Mouse (Mus musculus) embryo, embryonic 10 days (tissue): ENCODE data around the gene Extl1.
"Not testable (repeated sequence)": the region's sequence is repeated elsewhere in the genome, so short reads cannot be mapped to it uniquely, and the experiment has no call there.

Experiments used
- DNase-seq: peaks from one replicate; pipeline ENCODE4 v3.0.0-alpha.2; 2015; ENCODE audit warnings: low spot score

Gene Extl1

DNA sequence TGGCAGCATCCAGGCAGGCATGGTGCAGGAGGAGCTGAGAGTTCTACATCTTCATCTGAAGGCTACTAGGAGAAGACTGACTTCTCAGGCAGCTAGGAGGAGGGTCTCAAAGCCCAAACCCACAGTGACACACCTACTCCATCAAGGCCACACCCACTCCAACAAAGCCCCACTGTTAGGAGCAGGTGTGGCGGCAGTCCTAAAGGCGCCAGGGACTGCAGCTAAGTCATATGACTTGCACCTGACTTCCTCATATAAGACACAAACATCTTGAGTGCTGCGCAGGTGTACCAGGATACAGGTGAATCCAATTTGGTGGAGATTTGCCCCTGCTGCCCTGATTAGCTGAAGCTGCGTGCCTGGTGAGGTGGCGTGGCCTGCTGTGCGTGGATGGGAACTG is at the start of gene Extl1:
Gene Extl1 (minus strand): TSS at position 101 of the 400 bp plus-strand sequence.
- DNase-seq: not testable (repeated sequence)

DNA sequence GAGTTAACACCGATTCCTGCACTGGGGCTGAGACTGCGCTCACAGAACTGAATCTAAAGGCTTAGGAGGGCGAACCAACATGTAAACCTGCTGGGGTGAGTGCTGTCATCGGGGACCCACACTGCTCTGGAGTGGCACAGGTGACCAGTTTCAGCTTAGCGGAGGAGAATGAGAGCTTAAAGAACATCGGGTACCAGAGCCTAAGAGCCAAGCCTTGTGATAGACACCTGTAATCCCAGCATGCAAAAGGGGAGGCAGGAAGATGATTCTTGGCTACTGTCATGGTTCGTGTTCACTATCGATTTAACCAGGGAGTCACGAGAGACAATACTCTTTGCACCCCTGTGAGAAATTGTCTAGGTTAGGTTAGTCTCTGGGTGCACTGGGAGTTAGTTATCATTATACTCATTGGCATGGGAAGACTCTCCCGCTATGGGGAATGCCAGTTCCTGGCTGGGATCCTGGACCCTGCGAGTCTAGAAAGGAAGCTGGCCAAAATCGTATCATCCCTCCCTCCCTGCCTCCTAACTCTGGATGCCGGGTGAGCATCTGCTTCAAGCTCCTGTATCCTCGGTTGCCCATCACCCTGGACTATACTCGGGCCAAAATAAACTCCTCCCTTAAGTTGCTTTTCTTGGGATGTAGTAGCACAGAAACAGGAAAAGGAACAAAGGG is 49.2 kb upstream of the Extl1 start:
- DNase-seq: no peak

DNA sequence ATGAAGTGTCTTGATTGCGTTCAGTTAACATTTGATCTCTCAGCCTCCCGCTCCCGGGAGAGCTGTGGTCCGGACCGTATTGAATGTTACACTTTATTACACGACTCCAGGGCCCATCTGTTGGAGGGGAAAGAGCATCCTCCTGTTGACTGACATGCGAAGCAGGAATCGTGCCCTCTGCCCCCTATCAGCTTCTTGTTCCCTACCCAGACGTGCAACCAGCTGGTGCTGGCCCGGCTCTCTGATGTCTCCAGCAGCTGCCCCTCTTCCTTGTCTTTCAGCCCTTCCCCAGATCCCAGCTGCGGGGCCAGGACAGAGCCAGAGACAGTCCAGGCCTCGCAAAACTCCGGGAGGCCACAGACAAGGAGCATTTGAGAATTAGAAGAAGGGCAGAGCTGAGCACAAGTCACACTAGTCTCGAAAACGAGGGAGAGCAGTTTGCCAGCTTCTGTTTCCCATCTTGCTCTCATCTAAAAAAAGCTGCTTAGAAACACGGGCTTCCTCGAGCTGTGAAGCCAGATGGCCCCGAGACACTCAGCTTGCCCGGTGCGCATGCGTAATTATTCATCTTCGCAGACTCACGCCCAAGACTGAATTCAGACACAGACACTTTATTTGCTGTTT is 46.8 kb upstream of the Extl1 start:
- peak; percentile 74 for DNase-seq

DNA sequence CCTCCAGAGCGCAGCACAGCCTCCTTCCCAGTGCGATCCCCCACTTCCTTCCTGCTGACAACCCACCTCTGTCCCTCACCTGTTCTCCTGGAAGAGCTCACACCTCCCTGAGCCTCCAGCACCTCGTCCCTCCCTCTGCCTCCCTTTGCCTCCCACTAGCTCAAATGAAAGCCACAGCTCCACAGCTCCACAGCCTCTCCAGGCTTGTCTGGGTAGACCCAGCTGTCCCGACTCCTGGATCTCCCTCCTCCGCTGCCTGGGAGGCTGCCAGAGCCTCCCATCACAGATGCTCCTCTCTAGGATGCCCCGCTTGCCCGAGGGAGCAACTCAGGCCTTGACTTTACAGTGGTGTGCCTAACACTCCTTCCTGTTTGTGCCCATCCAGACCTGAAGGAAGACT is 41.4 kb upstream of the Extl1 start:
- DNase-seq: no peak

DNA sequence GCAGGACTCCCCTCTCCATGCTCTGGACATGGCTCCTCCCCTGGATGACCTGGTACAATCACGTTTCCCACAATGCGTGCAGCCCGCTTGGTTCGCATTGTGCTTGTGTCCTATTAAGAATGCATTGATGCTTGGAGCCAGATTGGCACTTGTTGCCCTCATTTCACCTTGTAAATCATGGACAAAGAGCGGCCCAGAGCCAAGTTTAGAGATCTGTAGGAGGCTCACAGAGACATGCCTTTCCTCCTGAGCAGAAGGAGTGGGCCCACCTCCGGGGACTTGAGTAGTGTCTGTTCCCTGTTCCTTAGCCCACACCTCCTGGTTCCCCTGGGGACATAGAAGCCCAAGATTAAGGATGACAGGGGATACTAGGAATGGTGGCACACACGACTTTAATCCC is 40.3 kb upstream of the Extl1 start:
- no peak for DNase-seq

DNA sequence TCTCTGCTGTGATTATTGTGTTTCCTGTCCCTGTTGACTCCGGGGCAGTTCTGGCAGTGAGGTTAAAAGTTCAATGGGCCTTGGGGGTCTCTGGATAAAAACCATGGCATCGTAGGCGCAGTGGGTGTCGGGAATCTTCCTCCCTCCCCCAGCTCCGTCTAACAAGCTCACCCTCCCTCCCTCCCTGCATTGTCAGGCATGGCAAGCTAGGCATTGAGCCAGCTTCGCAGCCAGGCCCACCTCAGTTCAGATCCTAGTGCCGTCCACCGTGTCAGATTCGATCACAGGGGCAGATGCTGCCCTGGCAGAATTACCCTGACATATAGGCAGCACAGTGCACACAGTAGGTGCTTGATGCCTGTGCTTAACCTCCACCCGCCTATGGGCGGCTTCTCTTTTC is 38.3 kb upstream of the Extl1 start:
- no peak for DNase-seq

DNA sequence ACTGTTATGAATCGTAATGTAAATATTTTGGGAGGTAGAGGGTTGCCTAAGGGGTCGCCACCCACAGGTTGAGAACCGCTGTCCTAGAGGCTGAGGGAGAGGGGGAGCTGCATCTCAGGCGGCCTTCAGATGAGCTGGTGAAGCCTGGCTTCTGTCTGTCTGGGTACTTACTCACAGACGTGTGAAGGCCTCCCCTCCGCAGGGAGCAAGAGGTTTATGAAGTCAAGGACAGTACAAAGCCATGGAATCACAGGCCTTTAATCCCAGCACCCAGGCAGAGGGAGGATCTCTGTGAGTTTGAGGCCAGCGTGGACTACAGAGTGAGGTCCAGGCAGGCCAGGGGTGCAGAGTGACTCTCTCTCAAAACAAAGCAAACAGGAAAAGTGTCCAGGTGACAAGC is 33.5 kb upstream of the Extl1 start:
- DNase-seq: no peak

DNA sequence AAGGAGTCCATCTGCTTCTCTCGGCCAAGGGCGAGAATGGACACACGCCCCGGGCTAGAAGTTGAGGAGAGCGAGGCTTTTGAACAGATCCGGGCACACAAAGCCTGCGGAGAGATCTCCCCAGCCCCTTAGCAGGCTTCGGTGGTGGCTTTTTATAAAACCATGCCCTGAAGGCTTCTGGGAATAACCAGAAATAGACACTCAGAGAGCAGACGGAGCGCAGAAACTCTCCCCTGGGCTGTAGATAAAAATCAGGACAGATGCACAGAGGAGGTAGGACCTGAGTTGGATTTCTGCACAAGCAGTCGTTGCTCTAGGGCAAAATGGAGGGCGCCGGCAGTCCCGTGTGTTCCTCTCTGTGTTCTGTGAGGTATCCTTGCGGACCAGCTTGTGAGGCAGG is 33.0 kb upstream of the Extl1 start:
- no peak for DNase-seq

DNA sequence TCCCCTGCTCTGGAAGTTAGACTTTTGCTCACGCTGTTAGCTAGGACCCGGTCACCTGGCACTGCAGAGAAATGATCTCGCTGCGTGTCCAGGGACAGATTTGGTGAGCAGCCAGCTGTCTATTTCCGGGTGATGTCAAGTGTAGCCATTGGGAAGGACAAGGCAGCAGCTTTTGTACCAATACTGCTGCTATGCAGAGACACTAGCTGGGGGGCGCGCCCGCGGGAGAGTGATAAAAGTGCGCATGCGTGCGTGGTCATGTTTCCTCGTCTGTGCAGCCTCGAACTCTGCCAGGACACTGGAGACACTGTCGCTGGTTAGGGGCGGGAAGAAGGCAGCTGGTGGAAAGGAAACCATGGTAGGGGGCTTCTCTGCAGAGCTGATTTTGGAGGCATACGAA is 32.5 kb upstream of the Extl1 start:
- no peak for DNase-seq

DNA sequence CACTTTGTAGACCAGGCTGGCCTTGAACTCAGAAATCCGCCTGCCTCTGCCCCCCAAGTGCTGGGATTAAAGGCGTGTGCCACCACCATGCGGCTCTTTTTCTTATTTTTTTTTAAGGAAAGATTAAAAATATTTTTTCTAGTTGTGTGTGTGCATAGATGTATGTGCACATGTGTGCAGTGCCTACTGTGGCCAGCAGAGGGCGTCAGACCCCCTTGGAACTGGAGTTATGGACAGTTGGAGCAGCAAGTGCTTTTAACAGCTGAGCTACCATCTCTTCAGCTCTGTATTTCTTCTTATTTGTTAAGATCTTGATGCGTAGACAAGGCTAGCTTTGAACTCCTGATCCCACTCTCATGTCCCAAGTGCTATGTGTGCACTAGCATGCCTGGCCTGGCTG is 25.6 kb upstream of the Extl1 start:
- DNase-seq: no peak

DNA sequence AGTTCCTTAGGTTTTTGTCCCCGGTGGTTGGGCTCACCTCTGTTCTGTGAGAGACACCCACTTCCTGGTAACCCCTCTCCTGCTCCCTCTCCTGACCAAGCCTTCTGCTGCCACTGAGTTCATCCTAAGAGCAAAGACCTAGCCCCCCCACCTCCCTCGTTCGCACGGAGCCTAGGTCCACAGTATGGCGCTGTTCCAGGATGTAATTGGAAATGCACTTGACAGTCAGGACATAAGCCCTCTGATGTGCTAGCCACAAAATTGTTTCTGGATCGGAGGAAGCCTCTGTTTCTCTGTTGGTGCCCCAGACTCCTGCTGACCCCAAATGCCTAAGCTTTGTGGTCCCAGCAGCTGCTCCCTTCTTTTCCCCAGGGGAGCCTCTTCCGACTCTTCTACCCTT is 20.1 kb upstream of the Extl1 start:
- DNase-seq: no peak

DNA sequence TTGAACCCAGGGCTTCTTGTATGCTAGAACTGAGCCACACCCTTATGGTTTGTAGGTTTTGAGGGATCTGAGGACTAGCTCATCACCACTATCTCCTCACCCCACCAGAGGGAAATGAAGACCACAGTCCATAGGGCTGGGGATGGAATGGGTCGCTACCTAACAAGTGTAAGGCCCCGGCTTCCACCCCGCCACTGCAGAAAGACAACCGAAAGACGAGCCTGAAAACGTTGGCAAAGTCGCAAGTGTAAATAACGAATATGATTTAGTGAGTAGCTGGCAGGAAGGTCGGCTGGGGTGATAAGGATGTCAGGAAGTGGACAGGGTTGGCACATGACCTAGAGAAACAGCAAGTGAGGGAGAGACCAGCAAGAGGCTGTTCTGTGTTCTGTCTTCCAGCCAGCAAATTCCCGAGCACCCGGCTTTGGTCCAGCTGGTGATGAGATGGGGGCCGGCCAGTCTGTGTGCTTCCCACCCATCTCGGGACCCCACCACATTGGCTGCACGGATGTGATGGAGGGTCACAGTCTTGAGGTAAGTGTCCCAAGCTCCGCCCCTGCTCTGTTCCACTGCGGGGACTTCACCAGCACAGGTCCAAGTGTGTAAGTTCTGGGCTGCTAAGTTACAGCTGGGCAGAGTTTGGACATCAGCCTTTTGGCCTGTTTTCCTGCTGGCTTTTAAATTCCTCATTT is 19.1 kb upstream of the Extl1 start:
- no peak for DNase-seq

DNA sequence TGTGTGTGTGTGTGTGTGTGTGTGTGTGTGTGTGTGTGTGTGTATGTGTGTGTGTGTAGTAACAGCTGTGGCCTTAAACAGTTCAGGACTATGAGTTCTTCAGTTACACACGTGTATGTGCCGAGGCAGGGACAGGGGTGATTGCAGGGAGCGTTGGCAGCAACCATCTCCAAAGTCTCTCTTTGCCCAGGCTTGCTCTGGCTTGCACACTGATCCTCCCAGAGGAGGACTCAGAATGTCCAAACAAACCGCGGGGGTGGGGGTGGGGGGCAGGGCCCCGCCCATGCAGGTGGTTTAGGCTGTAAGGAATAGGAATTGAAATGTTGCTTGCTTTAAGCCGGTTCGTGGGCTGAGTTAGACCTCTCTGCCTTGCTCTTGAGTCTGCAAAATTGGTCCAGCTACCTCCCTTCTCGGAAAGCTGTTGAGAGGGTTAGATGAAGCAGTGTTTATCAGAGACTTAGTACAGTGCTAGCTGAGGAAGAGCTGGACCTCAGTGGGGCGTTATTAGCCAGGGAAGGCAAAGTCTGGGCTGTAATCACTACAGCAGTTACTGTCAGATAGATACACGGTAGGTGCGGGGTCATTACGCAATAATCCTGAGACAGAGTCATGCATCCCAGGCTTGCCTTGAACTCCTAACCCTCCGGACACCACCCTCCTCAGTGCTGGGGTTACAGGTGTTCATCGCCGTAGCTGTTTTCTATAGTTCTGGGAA is 18.4 kb upstream of the Extl1 start:
- no peak for DNase-seq

DNA sequence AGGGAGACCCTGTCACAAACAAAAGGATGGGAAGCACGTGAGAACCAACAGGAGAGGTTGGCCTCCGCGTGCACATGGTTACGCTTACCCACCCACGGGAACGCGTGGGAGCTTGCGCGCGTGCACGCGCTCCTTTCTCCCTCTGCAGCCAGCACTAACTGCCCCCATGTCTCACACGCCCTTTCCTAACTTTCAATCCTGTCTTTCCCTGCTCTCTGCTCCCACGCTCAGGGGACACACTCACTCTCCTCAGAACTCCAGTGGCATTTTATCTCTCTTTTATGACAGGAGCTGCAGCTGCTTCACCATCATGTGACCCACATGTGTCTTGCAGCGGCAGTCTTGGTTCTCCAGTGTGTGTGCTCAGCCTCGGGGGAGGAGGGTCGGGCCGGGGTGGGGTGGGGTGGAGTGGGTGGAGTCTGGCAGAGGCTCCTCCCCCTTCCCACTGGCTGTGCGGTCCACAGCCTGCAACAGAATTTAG is 17.6 kb upstream of the Extl1 start:
- peak; percentile 60 for DNase-seq

DNA sequence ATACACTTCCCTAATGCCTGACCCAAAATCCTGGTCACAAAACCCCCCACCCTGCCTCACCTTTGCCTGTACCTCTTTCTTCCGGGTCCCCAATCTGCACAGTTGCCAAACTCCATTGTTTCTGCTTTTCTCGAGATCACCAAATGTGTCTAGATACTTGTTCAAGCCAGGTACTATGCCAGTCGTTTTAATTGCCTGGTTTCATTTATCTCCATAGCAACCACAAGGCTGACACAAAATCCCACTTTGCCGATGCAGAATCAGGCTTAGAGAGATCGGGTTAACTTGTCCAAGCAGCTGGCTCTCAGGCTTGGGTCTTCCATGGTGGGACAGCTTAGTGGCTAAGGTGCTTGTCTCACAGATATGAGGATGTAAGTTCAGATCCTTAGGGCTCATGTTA is 16.6 kb upstream of the Extl1 start:
- no peak for DNase-seq

DNA sequence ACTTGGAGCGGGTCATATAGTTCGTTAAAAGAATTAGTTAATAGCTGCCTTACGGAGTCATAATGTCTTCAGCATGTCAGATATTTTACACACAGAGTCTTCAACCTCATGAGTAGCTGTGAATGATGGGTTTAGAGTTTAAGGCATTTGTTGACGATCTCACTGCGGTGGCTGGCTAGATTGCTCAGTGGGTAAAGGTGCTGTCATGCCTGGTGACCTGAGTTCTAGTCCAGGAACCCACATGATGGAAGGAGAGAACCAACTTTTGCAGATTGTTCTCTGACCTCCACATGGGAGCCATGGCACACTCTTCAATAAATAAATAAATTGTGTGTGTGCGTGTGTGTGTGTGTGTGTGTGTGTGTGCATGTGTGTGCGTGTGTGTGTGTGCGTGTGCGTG is 14.1 kb upstream of the Extl1 start:
- DNase-seq: no peak

DNA sequence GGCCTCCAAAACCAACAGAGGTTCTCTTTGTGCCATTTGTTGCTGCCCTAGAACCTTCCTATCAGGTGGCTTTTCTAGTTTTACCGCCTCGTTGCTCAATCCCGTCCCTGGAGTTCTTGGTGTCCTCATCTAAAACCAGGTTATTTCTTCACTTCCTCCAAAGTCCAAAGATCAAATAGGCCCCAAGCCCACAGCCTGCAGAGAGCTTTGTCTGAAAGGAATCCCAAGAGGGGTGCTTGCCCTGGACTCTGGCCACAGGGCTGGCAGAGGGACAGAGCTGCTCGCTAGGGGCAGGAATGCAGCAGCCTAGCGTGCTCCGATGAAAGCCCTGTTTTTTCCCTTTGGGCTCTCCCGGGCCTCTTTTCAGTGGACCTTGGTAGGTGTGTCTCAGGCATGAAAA is 13.5 kb upstream of the Extl1 start:
- DNase-seq: no peak

DNA sequence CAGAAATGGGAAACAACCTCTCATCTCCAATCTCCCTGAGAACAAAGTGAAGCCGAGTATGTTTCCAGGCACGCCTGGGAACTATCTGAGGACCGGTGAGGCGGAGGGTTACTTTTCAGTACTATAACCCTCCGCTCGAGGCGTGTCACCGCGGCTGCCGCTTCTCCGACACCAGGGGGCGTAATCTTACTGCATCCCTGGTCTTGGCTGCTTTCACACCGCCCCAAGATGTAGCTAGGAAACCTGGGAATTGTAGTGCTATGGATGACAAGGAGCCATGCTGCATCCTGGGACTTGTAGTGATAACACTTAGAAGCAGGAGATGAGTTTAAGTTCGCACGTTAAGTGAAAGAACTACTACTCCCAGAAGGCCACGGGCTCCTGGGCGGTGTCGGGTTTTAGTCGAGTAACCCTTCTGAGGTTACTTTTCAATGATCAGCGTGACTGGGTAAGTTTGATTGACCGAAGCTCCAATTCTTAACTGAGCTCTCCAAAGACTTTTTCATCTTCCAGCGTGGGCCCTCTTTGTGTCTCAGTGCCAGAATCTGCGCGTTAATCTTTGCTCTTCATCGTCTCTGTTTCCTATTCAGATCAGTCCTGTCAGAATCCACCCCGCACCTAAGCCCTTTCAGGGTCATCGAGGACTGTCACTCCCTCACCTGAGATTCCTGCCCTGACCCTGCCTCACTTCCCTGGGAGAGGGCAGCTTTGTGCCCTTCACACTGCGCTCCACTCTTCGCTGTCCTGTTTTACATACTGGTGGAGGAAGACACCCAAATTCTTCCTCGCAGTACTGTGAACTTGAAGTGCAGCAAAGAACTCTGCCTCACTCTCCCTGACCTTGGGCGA is 12.6 kb upstream of the Extl1 start, which contains the start of gene Pafah2:
Gene Pafah2 (plus strand): TSS at position 344 of the 849 bp plus-strand sequence.
- DNase-seq: peak; percentile 99

DNA sequence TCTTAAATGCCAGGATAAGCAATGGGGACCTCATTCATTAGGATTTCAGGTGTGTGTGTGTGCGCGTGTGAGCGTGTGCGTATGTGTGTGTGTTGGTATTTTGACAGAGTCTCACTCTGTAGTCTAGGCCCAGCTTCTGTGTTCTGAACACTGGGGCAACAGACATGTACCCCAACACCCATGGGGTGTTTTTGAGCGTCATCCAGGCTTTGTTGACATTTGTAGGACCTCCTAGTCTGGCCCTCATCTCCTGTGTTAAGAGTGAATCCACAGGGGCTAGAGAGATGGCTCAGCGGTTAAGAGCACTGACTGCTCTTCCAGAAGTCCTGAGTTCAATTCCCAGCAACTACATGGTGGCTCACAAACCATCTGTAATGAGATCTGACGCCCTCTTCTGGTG is 11.5 kb upstream of the Extl1 start:
- no peak for DNase-seq

DNA sequence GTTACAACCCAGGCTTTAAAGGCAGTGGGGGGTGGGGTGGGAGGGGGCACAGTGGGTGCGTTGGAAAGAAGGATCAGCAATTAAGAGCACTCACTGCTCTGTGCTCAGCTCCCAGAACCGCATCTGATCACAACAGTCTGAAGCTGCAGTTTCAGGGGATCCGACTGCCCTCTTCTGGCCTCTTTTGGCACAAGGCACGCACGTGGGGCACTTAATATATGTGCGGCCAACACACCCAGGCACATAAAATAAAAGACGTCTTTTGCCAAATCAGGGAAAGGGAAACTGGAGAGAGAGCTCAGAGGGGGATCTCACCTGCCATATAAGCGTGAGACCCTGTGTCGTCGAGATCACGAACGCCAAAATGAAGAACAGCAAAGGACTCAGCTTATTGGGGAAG is 9.4 kb upstream of the Extl1 start:
- peak; percentile 53 for DNase-seq

DNA sequence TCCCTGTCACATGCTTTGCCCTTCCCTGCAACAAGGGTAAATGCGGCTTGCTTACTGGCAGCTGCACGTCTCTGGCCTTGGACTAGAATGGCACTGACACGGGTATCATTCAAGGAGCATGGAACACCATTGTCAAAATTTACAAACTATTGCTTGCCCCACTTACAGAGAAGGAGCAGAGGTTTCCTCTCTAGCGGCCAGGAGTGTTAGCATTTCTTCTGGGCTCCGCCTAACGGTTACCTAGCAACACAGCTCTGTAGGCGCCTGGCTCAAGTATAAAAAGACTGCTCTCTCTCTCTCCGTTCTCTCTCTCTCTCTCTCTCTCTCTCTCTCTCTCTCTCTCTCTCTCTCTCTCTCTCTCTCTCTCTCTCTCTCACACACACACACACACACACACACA is 8.9 kb upstream of the Extl1 start:
- peak; percentile 70 for DNase-seq

DNA sequence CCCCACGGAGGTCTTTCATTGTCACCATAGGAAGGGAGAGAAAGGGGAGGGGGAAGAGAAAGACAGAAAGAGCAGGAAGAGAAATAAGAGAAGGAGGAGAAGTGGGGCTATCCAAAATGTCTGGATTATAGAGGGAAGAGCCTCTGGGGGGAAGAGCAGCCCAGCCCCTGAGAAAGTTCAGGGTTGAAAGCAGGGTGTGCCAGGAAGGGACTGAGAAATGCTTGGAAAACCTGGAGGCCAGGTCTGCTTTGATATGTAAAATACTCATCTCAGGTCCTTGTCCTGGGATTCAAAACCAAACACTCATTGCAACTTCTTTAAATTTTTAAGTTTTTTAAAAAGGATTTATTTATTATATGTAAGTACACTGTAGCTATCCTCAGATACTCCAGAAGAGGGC is 8.0 kb upstream of the Extl1 start:
- DNase-seq: no peak
